10 mouse cellular contexts compared by ENCODE assay signal in genomic region chr2:38953152-38953883, GRCm38 (mm10). TPM values are rescaled to one million over a fixed set of nuclear protein-coding genes. Genes with fewer than 3 reads are reported as not detected.
DNase-seq lines count a peak whose midpoint lies in the region; ATAC-seq lines count a peak whose summit lies in the region.
"Had no signal": no experiment of that assay in that cellular context is flagged by ENCODE, and none has a peak within 500 bp of the region (broad histone marks: within the 10 kb centered on the region; RNA-seq: fewer than 3 reads in every experiment).

No protein-coding gene starts in this region.

- H3K27me3 ChIP-seq in heart, embryonic 11.5 days (ENCODE audit: control insufficient read depth, insufficient read depth, low read length) = no peaks in the 10 kb centered on the region
- H3K27me3 ChIP-seq in midbrain, embryonic 14.5 days (ENCODE audit: control insufficient read depth, insufficient read depth, low read length) = no peaks in the 10 kb centered on the region
- H3K27me3 ChIP-seq: heart, embryonic 13.5 days had no signal

- H3K36me3 ChIP-seq in heart, embryonic 11.5 days (ENCODE audit: control insufficient read depth, insufficient read depth, low read length) = no peaks in the 10 kb centered on the region
- no peaks in the 10 kb centered on the region for H3K36me3 ChIP-seq in midbrain, embryonic 14.5 days (ENCODE audit: control insufficient read depth, insufficient read depth, low read length)
- H3K36me3 ChIP-seq: heart, embryonic 13.5 days had no signal

- 0 out of 2 replicates have a peak, but pooled peaks cover 3% of the 10 kb centered on the region for H3K4me1 ChIP-seq in heart, embryonic 11.5 days (ENCODE audit: control insufficient read depth, insufficient read depth, low read length)
- H3K4me1 ChIP-seq in midbrain, embryonic 14.5 days (ENCODE audit: control insufficient read depth, insufficient read depth, low read length) = no peaks in the 10 kb centered on the region

- no peak for ATAC-seq in heart, embryonic 11.5 days (replicated peaks; ENCODE audit: insufficient number of reproducible peaks, low FRiP score, low TSS enrichment)
- no peak for ATAC-seq in erythroid progenitor cell, adult 5-6 weeks (replicated peaks; ENCODE audit: low FRiP score, poor library complexity, severe bottlenecking)
- ATAC-seq in midbrain, embryonic 14.5 days (ENCODE audit: low FRiP score, low TSS enrichment) = no peak

- WGBS in heart, embryonic 11.5 days (ENCODE audit: insufficient replicate concordance) = 62% methylated on average over 5 of the region's 5 CpGs
- WGBS in midbrain, embryonic 14.5 days = 76% methylated on average over 5 of the region's 5 CpGs

- peak; percentile 98 for DNase-seq in heart, adult 11 months
- peak; percentile 42 for DNase-seq in NIH3T3 (ENCODE audit: low read depth)
- peak; percentile 63 to 66 for DNase-seq in frontal cortex, postnatal 36 days (ENCODE audit: low spot score in 2 of 2)
- peak; percentile 67 for DNase-seq in layer of hippocampus, adult 9-11 months
- peak; percentile 41 for DNase-seq in right cerebral cortex, postnatal 14 days
- no peak for DNase-seq in midbrain, embryonic 14.5 days
- DNase-seq: lung, embryonic 14.5 days had no signal

- no peak overlapping the region for H3K27ac ChIP-seq in heart, embryonic 11.5 days (ENCODE audit: low read depth, low read length)
- no peak overlapping the region for H3K27ac ChIP-seq in midbrain, embryonic 14.5 days (replicated peaks; ENCODE audit: low read depth, low read length)
- H3K27ac ChIP-seq: heart, embryonic 13.5 days had no signal

- H3K9ac ChIP-seq in heart, embryonic 11.5 days (ENCODE audit: low read depth, low read length) = no peak overlapping the region
- no peak overlapping the region for H3K9ac ChIP-seq in midbrain, embryonic 14.5 days (replicated peaks; ENCODE audit: low read length)
- H3K9ac ChIP-seq: heart, embryonic 13.5 days; lung, embryonic 14.5 days had no signal

- no peak overlapping the region for H3K4me2 ChIP-seq in heart, embryonic 11.5 days
- no peak overlapping the region for H3K4me2 ChIP-seq in midbrain, embryonic 14.5 days (ENCODE audit: low read length)
- H3K4me2 ChIP-seq: heart, embryonic 13.5 days; lung, embryonic 14.5 days had no signal

- H3K4me3 ChIP-seq in heart, embryonic 11.5 days (ENCODE audit: low read depth, low read length) = no peak overlapping the region
- no peak overlapping the region for H3K4me3 ChIP-seq in midbrain, embryonic 14.5 days (replicated peaks; ENCODE audit: low read depth, low read length)
- H3K4me3 ChIP-seq: heart, embryonic 13.5 days had no signal

- H3K9me3 ChIP-seq in heart, embryonic 11.5 days (replicated peaks; ENCODE audit: control insufficient read depth, low read length) = no peaks in the 10 kb centered on the region
- H3K9me3 ChIP-seq in midbrain, embryonic 14.5 days (ENCODE audit: control insufficient read depth, low read length) = no peaks in the 10 kb centered on the region
- H3K9me3 ChIP-seq: heart, embryonic 13.5 days had no signal

RNA-seq across cellular contexts. Expression of gene Olfml2a, which starts 21.5 kb away (rescaled TPM):
- polyA plus RNA-seq in heart, embryonic 11.5 days (2014; fragmentation: Nextera tagmentation; extraction: Ambion mirVana) = 2.1 and 3.7 TPM in 2 replicates
- total RNA-seq in erythroid progenitor cell, adult 5-6 weeks (2015; ENCODE audit: low replicate concordance) = 1.8 TPM in 1 of 2 replicates, not detected in the other
- not detected in 2 replicates for total RNA-seq in erythroid progenitor cell, adult 5-6 weeks (2017; ENCODE audit: low replicate concordance)
- polyA plus RNA-seq in midbrain, embryonic 14.5 days (2014; fragmentation: Nextera tagmentation; extraction: Ambion mirVana) = 0.98 and 2.2 TPM in 2 replicates

RNA-seq across cellular contexts. Expression of gene Nr6a1, which starts 25.8 kb away (rescaled TPM):
- 1.6 and 1.9 TPM in 2 replicates for polyA plus RNA-seq in heart, embryonic 11.5 days (2014; fragmentation: Nextera tagmentation; extraction: Ambion mirVana)
- 0.84 TPM in 1 of 2 replicates, not detected in the other for total RNA-seq in erythroid progenitor cell, adult 5-6 weeks (2015; ENCODE audit: low replicate concordance)
- 0.13 TPM in 1 of 2 replicates, not detected in the other for total RNA-seq in erythroid progenitor cell, adult 5-6 weeks (2017; ENCODE audit: low replicate concordance)
- 1.7 and 2.6 TPM in 2 replicates for polyA plus RNA-seq in midbrain, embryonic 14.5 days (2014; fragmentation: Nextera tagmentation; extraction: Ambion mirVana)

RNA-seq across cellular contexts. Expression of gene Wdr38, which starts 44.0 kb away (rescaled TPM):
- 0.65 and 1.3 TPM in 2 replicates for polyA plus RNA-seq in heart, embryonic 11.5 days (2014; fragmentation: Nextera tagmentation; extraction: Ambion mirVana)
- total RNA-seq in erythroid progenitor cell, adult 5-6 weeks (2015; ENCODE audit: low replicate concordance) = 0.72 TPM in 1 of 2 replicates, not detected in the other
- total RNA-seq in erythroid progenitor cell, adult 5-6 weeks (2017; ENCODE audit: low replicate concordance) = 0.13 TPM in 1 of 2 replicates, not detected in the other
- polyA plus RNA-seq in midbrain, embryonic 14.5 days (2014; fragmentation: Nextera tagmentation; extraction: Ambion mirVana) = 1.4 and 1.5 TPM in 2 replicates

RNA-seq across cellular contexts. Expression of gene Arpc5l, which starts 51.8 kb away (rescaled TPM):
- 82.9 and 97.0 TPM in 2 replicates for polyA plus RNA-seq in heart, embryonic 11.5 days (2014; fragmentation: Nextera tagmentation; extraction: Ambion mirVana)
- total RNA-seq in erythroid progenitor cell, adult 5-6 weeks (2015; ENCODE audit: low replicate concordance) = 31.9 and 56.6 TPM in 2 replicates
- total RNA-seq in erythroid progenitor cell, adult 5-6 weeks (2017; ENCODE audit: low replicate concordance) = 33.6 and 47.9 TPM in 2 replicates
- 141 and 144 TPM in 2 replicates for polyA plus RNA-seq in midbrain, embryonic 14.5 days (2014; fragmentation: Nextera tagmentation; extraction: Ambion mirVana)

RNA-seq across cellular contexts. Expression of gene Rpl35, which starts 52.1 kb away (rescaled TPM):
- polyA plus RNA-seq in heart, embryonic 11.5 days (2014; fragmentation: Nextera tagmentation; extraction: Ambion mirVana) = 768 and 887 TPM in 2 replicates
- total RNA-seq in erythroid progenitor cell, adult 5-6 weeks (2015; ENCODE audit: low replicate concordance) = 226 and 288 TPM in 2 replicates
- total RNA-seq in erythroid progenitor cell, adult 5-6 weeks (2017; ENCODE audit: low replicate concordance) = 201 and 298 TPM in 2 replicates
- 635 and 731 TPM in 2 replicates for polyA plus RNA-seq in midbrain, embryonic 14.5 days (2014; fragmentation: Nextera tagmentation; extraction: Ambion mirVana)
